Mouse (Mus musculus): ENCODE measurements around the gene Ier5. TPM values are rescaled to one million over a fixed set of nuclear protein-coding genes. Genes with fewer than 3 reads are reported as not detected.

The Ier5 gene
- 7.4 TPM for polyA plus RNA-seq (2015; fragmentation: Illumina TruSeq; extraction: RNeasy Lipid Tissue Mini Kit (QIAGEN cat#74804); ENCODE audit: insufficient read depth, low read depth, low replicate concordance)

DNA sequence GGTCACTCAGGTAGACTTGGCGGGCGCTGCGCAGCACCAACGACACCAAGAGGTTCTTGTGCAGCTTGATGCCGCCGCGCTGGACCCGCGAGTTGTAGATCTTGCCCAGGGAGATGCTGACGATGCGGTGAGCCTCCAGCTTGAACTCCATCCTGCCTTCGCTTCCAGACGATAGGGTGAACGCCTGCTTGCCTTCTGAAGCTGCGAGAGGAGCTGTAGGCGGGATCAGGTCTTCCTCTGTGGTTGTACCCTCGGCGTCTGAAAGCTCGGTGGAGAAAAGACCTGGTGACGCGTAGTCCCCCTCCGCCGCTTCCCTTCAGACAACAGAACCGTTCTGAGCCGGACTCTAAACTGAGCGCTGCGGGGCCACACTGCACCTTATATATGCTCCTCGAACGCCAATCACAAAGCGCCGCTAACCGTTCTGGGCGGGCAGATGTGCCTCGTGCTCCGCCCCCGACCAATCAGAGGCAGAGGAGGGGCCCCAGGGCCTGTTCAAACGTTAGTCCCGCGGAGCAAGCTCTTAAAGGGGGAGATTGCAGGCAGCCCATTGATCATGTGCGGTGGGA lies at the start of gene Ier5:
Gene Ier5, minus strand, starts transcription at position 357 of the 569 bp plus-strand sequence.

GRCm38 (mm10) chr1:155146572-155146980 lies 47.1 kb upstream of the Ier5 start, which contains the start of gene Mr1:
Gene Mr1 (minus strand): TSS chr1:155146814.

Other genes starting within 250 kb of the Ier5 start
- 0.11 TPM for gene Cacna1e, start 215.1 kb downstream of the Ier5 start, polyA plus RNA-seq (2015; fragmentation: Illumina TruSeq; extraction: RNeasy Lipid Tissue Mini Kit (QIAGEN cat#74804); ENCODE audit: insufficient read depth, low read depth, low replicate concordance)
- 3.7 TPM for gene Mr1, start 47.2 kb upstream of the Ier5 start, polyA plus RNA-seq (2015; fragmentation: Illumina TruSeq; extraction: RNeasy Lipid Tissue Mini Kit (QIAGEN cat#74804); ENCODE audit: insufficient read depth, low read depth, low replicate concordance)
- gene Stx6, start 59.1 kb upstream of the Ier5 start, polyA plus RNA-seq (2015; fragmentation: Illumina TruSeq; extraction: RNeasy Lipid Tissue Mini Kit (QIAGEN cat#74804); ENCODE audit: insufficient read depth, low read depth, low replicate concordance) = 4.7 TPM
- gene BC034090, start 144.8 kb upstream of the Ier5 start, polyA plus RNA-seq (2015; fragmentation: Illumina TruSeq; extraction: RNeasy Lipid Tissue Mini Kit (QIAGEN cat#74804); ENCODE audit: insufficient read depth, low read depth, low replicate concordance) = 32.2 TPM